Mouse (Mus musculus): ENCODE data around the gene Rhot2.

DNA sequence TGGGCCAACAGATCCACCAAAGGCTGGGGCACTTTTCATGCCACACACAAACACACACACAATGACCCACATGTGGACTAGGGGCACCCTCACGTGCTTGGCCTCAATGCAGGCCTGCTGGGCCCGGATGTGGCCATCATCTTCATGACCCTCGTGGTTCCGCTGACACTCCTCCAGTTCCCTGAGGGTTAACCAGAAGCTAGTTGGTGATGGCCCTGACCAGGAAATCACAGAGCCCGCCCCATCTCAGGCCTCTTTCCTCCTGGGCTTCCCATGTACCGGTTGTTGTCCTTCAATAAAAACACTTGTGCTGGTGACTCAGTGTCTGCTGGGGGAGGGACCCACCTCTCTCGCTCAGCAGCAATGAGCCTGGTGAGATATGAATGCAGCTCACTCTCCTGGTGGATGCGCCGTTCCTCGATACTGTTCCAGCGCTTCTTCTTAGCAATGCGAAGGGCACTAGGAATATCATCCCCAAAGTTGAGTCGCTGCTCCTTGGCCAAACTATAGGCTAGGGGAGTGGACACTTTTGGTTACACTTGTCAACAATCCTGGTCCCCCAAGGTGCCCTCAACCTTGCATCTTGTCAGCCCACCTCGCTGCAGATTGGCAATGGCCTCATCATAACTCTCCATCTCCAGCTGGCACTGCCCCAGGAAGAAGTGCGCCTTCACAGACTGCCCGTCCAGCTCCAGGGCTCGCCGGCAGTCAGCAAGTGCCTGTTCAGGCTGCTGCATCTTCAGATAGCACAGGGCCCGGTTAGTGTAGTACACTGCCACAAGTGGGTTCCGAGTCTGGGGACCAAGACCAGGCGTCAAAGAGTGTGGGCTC is 13.0 kb downstream of the Rhot2 start:
- TF ChIP-seq HCFC1 (IDR thresholded peaks at IDR 0.05; ENCODE audit: borderline replicate concordance, insufficient read depth, low read length): no peak
- TF ChIP-seq MAFK (IDR thresholded peaks at IDR 0.05; ENCODE audit: insufficient read depth, low read depth, low read length): no peak
- no peak for TF ChIP-seq ZNF384 (IDR thresholded peaks at IDR 0.05; ENCODE audit: low read depth, low read length)
- TF ChIP-seq CHD2 (IDR thresholded peaks at IDR 0.05; ENCODE audit: low read depth, low read length): no peak

All from ES-E14 (cell line).